Mouse (Mus musculus) neural tube, embryonic 12.5 days (tissue): ENCODE measurements around the gene Brd3. TPM values are rescaled to one million over a fixed set of nuclear protein-coding genes. Genes with fewer than 3 reads are reported as not detected.
A peak's percentile ranks its signal among the peaks of the same experiment; 100 is the strongest.

Source experiments
- ATAC-seq: fragments of 200-750 bp; cut with Nextera tagmentation; 2 replicates; pipeline ENCODE4 v1.8.0; 2017; ENCODE audit warnings: low read depth, mild to moderate bottlenecking, moderate TSS enrichment, moderate library complexity; ENCODE audit not compliant: low FRiP score
- H3K27ac ChIP-seq: fragments of 300-500 bp; sonication (generic); 2 replicates; pipeline ENCODE4 v1.5.1; 2016
- H3K27me3 ChIP-seq: fragments of 300-500 bp; sonication (generic); replicated peaks from 2 replicates; pipeline ENCODE4 v1.6.1; 2016; ENCODE audit warnings: mild to moderate bottlenecking
- H3K36me3 ChIP-seq: fragments of 300-500 bp; sonication (generic); 2 replicates; pipeline ENCODE4 v1.6.1; 2016; ENCODE audit warnings: mild to moderate bottlenecking
- H3K4me1 ChIP-seq: fragments of 300-500 bp; sonication (generic); 2 replicates; pipeline ENCODE4 v1.6.1; 2016
- H3K4me2 ChIP-seq: fragments of 300-500 bp; sonication (generic); replicated peaks from 2 replicates; pipeline ENCODE4 v1.6.1; 2016; ENCODE audit warnings: mild to moderate bottlenecking
- H3K4me3 ChIP-seq: fragments of 300-500 bp; sonication (generic); 2 replicates; pipeline ENCODE4 v1.5.1; 2016
- H3K9ac ChIP-seq: fragments of 300-500 bp; sonication (generic); 2 replicates; pipeline ENCODE4 v1.6.1; 2016; ENCODE audit warnings: mild to moderate bottlenecking
- H3K9me3 ChIP-seq: fragments of 300-500 bp; sonication (generic); 2 replicates; pipeline ENCODE4 v1.6.1; 2016; ENCODE audit warnings: mild to moderate bottlenecking
- WGBS: fragments of 180-500 bp; shearing (Covaris S2); methylation state at CpG from one replicate; pipeline ENCODE4 v1.1.7; 2016; 5-methylcytosine and 5-hydroxymethylcytosine counted together
- polyA plus RNA-seq: library from polyadenylated mRNA; unstranded; fragments of >200 nt; fragmentation: Nextera tagmentation; extraction: Ambion mirVana; gene quantifications from 2 replicates; pipeline ENCODE4 v1.2.1, GENCODE M21; 2016

Gene Brd3
- polyA plus RNA-seq, 1 experiment from 2014 or later = 139 TPM

GRCm38 (mm10) chr2:27437876-27438275, 69.6 kb downstream of the Brd3 start:
- H3K36me3 ChIP-seq = no peaks in the 10 kb centered on the region
- no peak overlapping the region for H3K9ac ChIP-seq
- H3K4me3 ChIP-seq = no peak overlapping the region
- H3K9me3 ChIP-seq = no peaks in the 10 kb centered on the region
- H3K27me3 ChIP-seq = no peaks in the 10 kb centered on the region
- H3K4me2 ChIP-seq = no peak overlapping the region
- WGBS = 71% methylated on average over 1 of the region's 1 CpGs
- no peak for ATAC-seq
- H3K27ac ChIP-seq = no peak overlapping the region
- peaks cover 3% of the 10 kb centered on the region for H3K4me1 ChIP-seq

DNA sequence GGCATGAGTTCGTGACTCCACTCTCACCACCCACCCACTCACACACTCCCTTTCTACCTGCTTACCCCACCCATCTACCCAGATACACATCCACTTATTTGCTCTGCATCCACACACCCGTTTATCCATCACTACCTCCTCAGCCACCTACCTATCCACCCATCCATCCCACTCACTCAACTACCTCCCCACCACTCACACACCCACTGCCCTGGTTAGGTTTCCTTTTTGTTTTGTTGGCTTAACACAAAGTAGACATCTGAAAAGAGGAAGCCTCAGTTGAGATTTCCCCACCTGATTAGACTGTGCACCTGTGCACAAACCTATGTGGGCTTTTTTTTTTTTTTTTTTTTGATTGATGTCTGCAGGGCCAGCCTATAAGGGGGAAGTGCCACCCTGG, 74.9 kb downstream of the Brd3 start:
- Histone ChIP-seq H3K9me3 (no peaks in the 10 kb centered on the region), H3K4me2 (no peak overlapping the region), H3K36me3 (no peaks in the 10 kb centered on the region), H3K27ac (no peak overlapping the region), H3K27me3 (no peaks in the 10 kb centered on the region), H3K4me3 (no peak overlapping the region), H3K9ac (no peak overlapping the region), H3K4me1 (peaks cover 5% of the 10 kb centered on the region)
- WGBS = 89% methylated on average over 2 of the region's 2 CpGs
- ATAC-seq = no peak

DNA sequence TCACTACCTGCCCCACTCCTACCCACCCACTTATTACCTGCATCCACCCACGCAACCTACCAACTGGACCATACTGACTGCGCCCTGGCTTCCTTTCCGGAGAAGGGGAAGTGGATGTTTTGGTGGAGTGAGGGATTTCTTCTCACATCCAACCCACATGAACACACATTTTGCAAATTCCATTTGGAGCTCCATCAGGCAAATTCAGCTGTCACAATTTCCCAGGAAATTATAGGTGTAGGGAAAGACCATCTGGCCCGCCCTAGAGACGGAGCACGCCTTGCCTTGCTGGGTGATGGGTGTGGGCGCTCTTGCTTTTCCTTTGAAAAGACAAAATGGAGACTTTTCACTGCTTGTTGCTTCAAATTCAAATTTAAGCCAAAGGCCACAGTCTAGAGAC, 76.8 kb downstream of the Brd3 start:
- Histone ChIP-seq H3K4me3 (no peak overlapping the region), H3K27me3 (no peaks in the 10 kb centered on the region), H3K9me3 (no peaks in the 10 kb centered on the region), H3K4me2 (no peak overlapping the region), H3K27ac (no peak overlapping the region), H3K4me1 (peaks cover 11% of the 10 kb centered on the region), H3K9ac (no peak overlapping the region), H3K36me3 (no peaks in the 10 kb centered on the region)
- ATAC-seq = no peak
- WGBS = 95% methylated on average over 7 of the region's 7 CpGs

DNA sequence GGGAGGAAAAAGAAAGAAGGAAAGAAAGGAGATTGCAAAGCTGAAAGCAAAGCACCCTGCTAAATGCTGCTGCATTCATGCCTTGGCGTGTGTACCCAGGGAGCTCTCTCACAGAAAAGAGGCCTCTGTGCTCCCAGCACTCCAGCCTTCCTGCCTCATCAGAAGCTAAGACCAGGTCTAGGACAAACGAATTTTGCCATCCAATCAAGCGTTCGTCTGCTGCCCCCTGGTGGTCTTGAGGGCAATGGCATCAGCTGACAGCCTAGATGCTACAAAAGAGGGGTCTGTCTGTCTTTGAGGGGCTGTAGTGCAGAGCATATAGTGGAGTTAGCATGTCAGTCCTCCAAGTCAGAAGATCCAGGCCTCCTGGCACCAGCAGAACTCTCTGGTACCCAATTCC, 79.4 kb downstream of the Brd3 start:
- H3K9ac ChIP-seq = no peak overlapping the region
- peaks cover 36% of the 10 kb centered on the region for H3K4me1 ChIP-seq
- H3K36me3 ChIP-seq = no peaks in the 10 kb centered on the region
- 0 out of 2 replicates have a peak, but pooled peaks have one; percentile 19 for ATAC-seq
- H3K4me3 ChIP-seq = no peak overlapping the region
- 0% methylated on average over 4 of the region's 4 CpGs for WGBS
- H3K4me2 ChIP-seq = peak overlapping the region; percentile 98; the same call in 1 of the 2 replicates
- no peaks in the 10 kb centered on the region for H3K27me3 ChIP-seq
- H3K9me3 ChIP-seq = no peaks in the 10 kb centered on the region
- no peak overlapping the region for H3K27ac ChIP-seq

- H3K4me2 ChIP-seq = peak within 1 kb of the TSS; percentile 98
- WGBS = 1% methylated on average over 58 of the region's 58 CpGs
- ATAC-seq = peak; percentile 85
- no peaks in the 10 kb centered on the region for H3K36me3 ChIP-seq
- H3K9ac ChIP-seq = peak within 1 kb of the TSS; percentile 95
- no peaks in the 10 kb centered on the region for H3K9me3 ChIP-seq
- H3K4me1 ChIP-seq = peaks cover 47% of the 10 kb centered on the region
- H3K27ac ChIP-seq = peak within 1 kb of the TSS; percentile 86
- H3K4me3 ChIP-seq = peak within 1 kb of the TSS; percentile 97
- no peaks in the 10 kb centered on the region for H3K27me3 ChIP-seq
Observed at GRCm38 (mm10) chr2:27426855-27427457, 80.5 kb downstream of the Brd3 start, which contains the start of gene Vav2. Gene Vav2, minus strand, starts transcription at chr2:27427033.

GRCm38 (mm10) chr2:27426406-27426854, 81.0 kb downstream of the Brd3 start:
- under 1% methylated on average over 63 of the region's 64 CpGs for WGBS

DNA sequence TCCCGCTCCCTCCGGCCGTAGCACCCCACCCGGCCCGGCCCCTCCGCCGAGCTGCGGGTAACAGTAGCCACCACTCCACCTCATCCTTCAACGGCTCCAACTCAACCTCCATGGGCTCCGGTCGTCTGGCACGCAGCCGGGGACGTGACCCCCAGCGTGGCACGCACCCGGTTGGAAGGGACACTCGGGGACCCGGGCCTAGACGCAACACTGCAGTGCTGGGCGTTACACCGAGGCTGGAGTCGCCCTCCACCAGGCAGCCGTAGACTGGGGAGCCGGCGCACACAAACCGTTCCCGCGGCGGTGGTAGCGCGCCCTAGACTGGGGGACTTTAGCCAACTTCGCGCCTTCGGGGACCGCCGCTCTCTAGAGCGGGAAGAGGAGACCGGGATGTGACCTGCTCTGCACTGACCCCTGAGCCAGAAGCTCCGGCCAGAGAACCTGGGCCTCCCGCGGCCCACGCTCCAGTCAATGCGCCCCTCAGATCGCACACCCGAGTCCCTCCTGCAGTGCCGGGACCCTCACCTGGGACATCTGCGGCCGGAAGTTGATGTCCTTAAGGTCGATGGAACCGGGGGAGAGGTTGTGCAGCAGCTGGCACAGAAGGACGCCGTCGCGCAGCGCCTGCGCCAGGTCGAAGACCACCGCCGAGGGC, 81.6 kb downstream of the Brd3 start:
- Histone ChIP-seq H3K36me3 (no peaks in the 10 kb centered on the region), H3K27me3 (no peaks in the 10 kb centered on the region), H3K4me3 (peak overlapping the region; percentile 97), H3K9ac (peak overlapping the region; percentile 95), H3K4me1 (peaks cover 58% of the 10 kb centered on the region), H3K4me2 (peak overlapping the region; percentile 98), H3K9me3 (no peaks in the 10 kb centered on the region), H3K27ac (peak overlapping the region; percentile 43; the same call in 1 of the 2 replicates)
- WGBS = under 1% methylated on average over 60 of the region's 60 CpGs
- ATAC-seq = peak; percentile 22; the same call in 1 of the 2 replicates

More at GRCm38 (mm10) chr2:27426406-27426854, 81.0 kb downstream of the Brd3 start:
- no peaks in the 10 kb centered on the region for H3K9me3 ChIP-seq
- H3K36me3 ChIP-seq = no peaks in the 10 kb centered on the region
- H3K27ac ChIP-seq = peak overlapping the region; percentile 86
- no peaks in the 10 kb centered on the region for H3K27me3 ChIP-seq
- H3K4me1 ChIP-seq = peaks cover 52% of the 10 kb centered on the region
- H3K9ac ChIP-seq = peak overlapping the region; percentile 95
- ATAC-seq = peak; percentile 29
- peak overlapping the region; percentile 97 for H3K4me3 ChIP-seq
- peak overlapping the region; percentile 98 for H3K4me2 ChIP-seq

- Histone ChIP-seq H3K36me3 (0 out of 2 replicates have a peak, but pooled peaks cover 3% of the 10 kb centered on the region), H3K27ac (peak overlapping the region; percentile 43; the same call in 1 of the 2 replicates), H3K4me1 (peaks cover 61% of the 10 kb centered on the region), H3K9ac (peak overlapping the region; percentile 95), H3K4me3 (peak overlapping the region; percentile 97), H3K4me2 (peak overlapping the region; percentile 98), H3K9me3 (no peaks in the 10 kb centered on the region), H3K27me3 (no peaks in the 10 kb centered on the region)
- WGBS = under 1% methylated on average over 20 of the region's 20 CpGs
- ATAC-seq = 0 out of 2 replicates have a peak, but pooled peaks have one; percentile 7
Observed at GRCm38 (mm10) chr2:27425161-27425611, 82.3 kb downstream of the Brd3 start.

- H3K27me3 ChIP-seq = no peaks in the 10 kb centered on the region
- peak overlapping the region; percentile 54; the same call in 1 of the 2 replicates for H3K9ac ChIP-seq
- peak overlapping the region; percentile 29; the same call in 1 of the 2 replicates for H3K4me3 ChIP-seq
- ATAC-seq = no peak
- H3K4me2 ChIP-seq = peak overlapping the region; percentile 98
- H3K4me1 ChIP-seq = peaks cover 77% of the 10 kb centered on the region
- H3K36me3 ChIP-seq = 0 out of 2 replicates have a peak, but pooled peaks cover 3% of the 10 kb centered on the region
- no peak overlapping the region for H3K27ac ChIP-seq
- H3K9me3 ChIP-seq = no peaks in the 10 kb centered on the region
- WGBS = 52% methylated on average over 7 of the region's 7 CpGs
Observed at GRCm38 (mm10) chr2:27423596-27423995, 83.9 kb downstream of the Brd3 start.

DNA sequence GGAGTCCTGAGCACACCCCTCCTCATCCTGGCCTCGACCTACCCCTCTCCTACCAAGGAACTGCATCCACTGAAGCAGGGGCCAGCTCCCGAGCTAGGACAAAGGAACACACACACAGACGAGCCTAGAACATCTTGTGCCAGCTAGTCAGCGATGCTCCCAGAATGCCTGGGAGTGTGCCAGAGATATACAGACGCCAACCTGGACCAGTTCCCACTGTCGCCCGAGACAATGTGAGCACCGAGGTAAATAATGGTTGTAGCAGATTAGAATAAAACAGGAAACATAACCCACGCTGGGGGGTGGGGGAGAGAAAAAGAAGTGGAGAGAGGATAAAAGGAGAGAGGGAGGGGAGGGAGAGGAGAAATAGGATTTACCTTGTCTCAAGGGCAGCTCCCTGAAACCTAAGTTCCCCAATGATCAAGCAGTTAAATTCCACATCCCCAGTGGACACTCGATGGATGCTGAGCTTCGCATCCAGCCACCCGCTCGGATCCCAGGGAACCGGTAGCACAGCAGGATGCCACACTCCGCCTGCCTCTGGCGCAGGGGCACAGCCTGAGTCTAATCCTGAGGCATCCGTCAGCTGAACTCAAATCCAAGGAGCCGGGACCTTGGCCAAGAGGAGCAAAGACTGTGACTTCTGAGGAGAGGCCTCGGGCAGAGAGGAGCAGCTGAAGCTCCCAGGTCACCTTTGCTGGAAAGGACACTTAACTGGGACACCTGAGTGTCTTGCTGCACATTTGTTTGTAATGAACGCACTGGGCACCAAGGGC, 86.0 kb downstream of the Brd3 start:
- Histone ChIP-seq H3K27me3 (no peaks in the 10 kb centered on the region), H3K9ac (no peak overlapping the region), H3K9me3 (no peaks in the 10 kb centered on the region), H3K27ac (no peak overlapping the region), H3K4me1 (peaks cover 87% of the 10 kb centered on the region), H3K36me3 (0 out of 2 replicates have a peak, but pooled peaks cover 3% of the 10 kb centered on the region), H3K4me3 (no peak overlapping the region), H3K4me2 (no peak overlapping the region; the same call in 1 of the 2 replicates)
- 72% methylated on average over 20 of the region's 20 CpGs for WGBS
- ATAC-seq = no peak

DNA sequence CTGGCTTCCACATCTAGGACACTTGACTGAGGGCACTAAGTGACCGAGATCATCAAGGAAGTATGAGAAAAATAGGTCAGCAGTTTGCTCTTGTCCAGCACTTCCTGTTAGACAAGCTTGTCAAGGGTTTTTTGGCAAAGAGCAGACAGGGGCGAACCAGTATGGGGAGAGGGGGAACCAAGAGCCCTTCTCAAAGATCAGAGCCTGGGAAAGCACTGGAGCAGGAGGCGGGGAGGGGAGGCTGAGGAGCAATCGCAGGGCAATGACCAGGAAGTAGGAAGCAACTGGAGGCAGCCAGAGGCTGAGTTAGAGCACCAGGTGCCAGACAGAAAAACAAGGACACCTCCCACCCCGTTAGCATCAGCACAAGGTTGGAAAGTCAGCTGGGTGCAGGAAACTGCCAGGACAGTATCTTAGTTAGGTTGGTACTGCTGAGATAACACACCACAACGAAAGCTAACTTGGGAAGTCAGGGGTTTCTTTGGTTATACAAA, 88.8 kb downstream of the Brd3 start:
- H3K4me1 ChIP-seq = peaks cover 96% of the 10 kb centered on the region
- 0 out of 2 replicates have a peak, but pooled peaks cover 3% of the 10 kb centered on the region for H3K36me3 ChIP-seq
- H3K4me3 ChIP-seq = no peak overlapping the region
- no peak for ATAC-seq
- H3K27ac ChIP-seq = no peak overlapping the region
- 46% methylated on average over 6 of the region's 6 CpGs for WGBS
- no peak overlapping the region for H3K4me2 ChIP-seq
- H3K9ac ChIP-seq = no peak overlapping the region
- no peaks in the 10 kb centered on the region for H3K9me3 ChIP-seq
- H3K27me3 ChIP-seq = no peaks in the 10 kb centered on the region
